Mouse (Mus musculus): ENCODE measurements at regions not wholly inside any gene's neighbourhood (a gene's known extent, or its start where the extent isn't known, plus 50 kb on each side); places are given as distances from the start of the nearest gene placed in this dataset.
"Not testable (repeated sequence)": the region's sequence is repeated elsewhere in the genome, so short reads cannot be mapped to it uniquely, and the experiment has no call there.

- Histone ChIP-seq H3K27ac (ENCODE audit: low read depth) (no peak overlapping the region), H3K9me3 (ENCODE audit: low read depth, low read length) (no peaks in the 10 kb centered on the region), H3K36me3 (ENCODE audit: insufficient read depth) (no peaks in the 10 kb centered on the region), H3K4me2 (no peak overlapping the region), H3K4me1 (ENCODE audit: insufficient read depth) (no peaks in the 10 kb centered on the region), H3K27me3 (ENCODE audit: insufficient read depth, low read length) (no peaks in the 10 kb centered on the region), H3K4me3 (ENCODE audit: low read depth, low read length) (no peak overlapping the region), H3K9ac (no peak overlapping the region)
- ATAC-seq (ENCODE audit: insufficient read depth) (no peak), DNase-seq (no peak)
- TF ChIP-seq CTCF (IDR thresholded peaks at IDR 0.05; ENCODE audit: low read depth): no peak
- WGBS: 52% methylated on average over 3 of the region's 3 CpGs
Observed at GRCm38 (mm10) chr7:138719115-138719514, 126.8 kb upstream of the Ppp2r2d start.

- no peak overlapping the region for H3K27ac ChIP-seq (ENCODE audit: low read depth)
- no peaks in the 10 kb centered on the region for H3K27me3 ChIP-seq (ENCODE audit: insufficient read depth, low read length)
- H3K9ac ChIP-seq: no peak overlapping the region
- ATAC-seq (ENCODE audit: insufficient read depth) (no peak), DNase-seq (no peak)
- WGBS: 85% methylated on average over 1 of the region's 1 CpGs
- H3K4me1 ChIP-seq (ENCODE audit: insufficient read depth): no peaks in the 10 kb centered on the region
- H3K4me2 ChIP-seq: no peak overlapping the region
- H3K36me3 ChIP-seq (ENCODE audit: insufficient read depth): no peaks in the 10 kb centered on the region
- TF ChIP-seq CTCF (IDR thresholded peaks at IDR 0.05; ENCODE audit: low read depth): no peak
- H3K9me3 ChIP-seq (ENCODE audit: low read depth, low read length): no peaks in the 10 kb centered on the region
- H3K4me3 ChIP-seq (ENCODE audit: low read depth, low read length): no peak overlapping the region
Observed at GRCm38 (mm10) chr7:138714731-138715130, 131.1 kb upstream of the Ppp2r2d start.

- TF ChIP-seq CTCF (IDR thresholded peaks at IDR 0.05; ENCODE audit: low read depth): no peak
- no peaks in the 10 kb centered on the region for H3K36me3 ChIP-seq (ENCODE audit: insufficient read depth)
- H3K4me3 ChIP-seq (ENCODE audit: low read depth, low read length): no peak overlapping the region
- H3K9ac ChIP-seq: no peak overlapping the region
- no peaks in the 10 kb centered on the region for H3K9me3 ChIP-seq (ENCODE audit: low read depth, low read length)
- H3K27ac ChIP-seq (ENCODE audit: low read depth): no peak overlapping the region
- WGBS: 69% methylated on average over 6 of the region's 6 CpGs
- H3K4me1 ChIP-seq (ENCODE audit: insufficient read depth): no peaks in the 10 kb centered on the region
- H3K4me2 ChIP-seq: no peak overlapping the region
- ATAC-seq (ENCODE audit: insufficient read depth) (no peak), DNase-seq (no peak)
- H3K27me3 ChIP-seq (ENCODE audit: insufficient read depth, low read length): no peaks in the 10 kb centered on the region
Observed at GRCm38 (mm10) chr7:138708373-138708772, 137.5 kb upstream of the Ppp2r2d start.

- not testable (repeated sequence) for H3K9me3 ChIP-seq (ENCODE audit: low read depth, low read length); H3K4me3 ChIP-seq (ENCODE audit: low read depth, low read length); H3K9ac ChIP-seq
Observed at GRCm38 (mm10) chr7:138699599-138699998, 146.3 kb upstream of the Ppp2r2d start.

GRCm38 (mm10) chr7:138682161-138682560, 163.7 kb upstream of the Ppp2r2d start:
- Histone ChIP-seq H3K4me2 (no peak overlapping the region), H3K36me3 (ENCODE audit: insufficient read depth) (no peaks in the 10 kb centered on the region), H3K27me3 (ENCODE audit: insufficient read depth, low read length) (no peaks in the 10 kb centered on the region), H3K9ac (no peak overlapping the region), H3K4me1 (ENCODE audit: insufficient read depth) (no peaks in the 10 kb centered on the region), H3K9me3 (ENCODE audit: low read depth, low read length) (no peaks in the 10 kb centered on the region), H3K4me3 (ENCODE audit: low read depth, low read length) (no peak overlapping the region), H3K27ac (ENCODE audit: low read depth) (no peak overlapping the region)
- no peak for ATAC-seq (ENCODE audit: insufficient read depth)
- no peak for TF ChIP-seq CTCF (IDR thresholded peaks at IDR 0.05; ENCODE audit: low read depth)
- DNase-seq: no peak
- WGBS: 45% methylated on average over 7 of the region's 7 CpGs

More at GRCm38 (mm10) chr7:138699599-138699998, 146.3 kb upstream of the Ppp2r2d start:
- 43% methylated on average over 1 of the region's 1 CpGs for WGBS
- not testable (repeated sequence) for ATAC-seq (ENCODE audit: insufficient read depth); H3K36me3 ChIP-seq (ENCODE audit: insufficient read depth); DNase-seq; H3K27ac ChIP-seq (ENCODE audit: low read depth); H3K27me3 ChIP-seq (ENCODE audit: insufficient read depth, low read length); H3K4me2 ChIP-seq; H3K4me1 ChIP-seq (ENCODE audit: insufficient read depth)

GRCm38 (mm10) chr7:138680530-138680929, 165.3 kb upstream of the Ppp2r2d start:
- H3K9me3 ChIP-seq (ENCODE audit: low read depth, low read length): no peaks in the 10 kb centered on the region
- no peak overlapping the region for H3K9ac ChIP-seq
- H3K4me1 ChIP-seq (ENCODE audit: insufficient read depth): no peaks in the 10 kb centered on the region
- no peak overlapping the region for H3K27ac ChIP-seq (ENCODE audit: low read depth)
- 71% methylated on average over 5 of the region's 5 CpGs for WGBS
- DNase-seq: no peak
- H3K36me3 ChIP-seq (ENCODE audit: insufficient read depth): no peaks in the 10 kb centered on the region
- H3K4me3 ChIP-seq (ENCODE audit: low read depth, low read length): no peak overlapping the region
- no peak for ATAC-seq (ENCODE audit: insufficient read depth)
- TF ChIP-seq CTCF (IDR thresholded peaks at IDR 0.05; ENCODE audit: low read depth): no peak
- H3K27me3 ChIP-seq (ENCODE audit: insufficient read depth, low read length): no peaks in the 10 kb centered on the region
- H3K4me2 ChIP-seq: no peak overlapping the region

- H3K4me2 ChIP-seq: no peak overlapping the region
- no peaks in the 10 kb centered on the region for H3K9me3 ChIP-seq (ENCODE audit: low read depth, low read length)
- no peak for TF ChIP-seq CTCF (IDR thresholded peaks at IDR 0.05; ENCODE audit: low read depth)
- no peak overlapping the region for H3K9ac ChIP-seq
- H3K27ac ChIP-seq (ENCODE audit: low read depth): no peak overlapping the region
- no peak overlapping the region for H3K4me3 ChIP-seq (ENCODE audit: low read depth, low read length)
- ATAC-seq (ENCODE audit: insufficient read depth) (no peak), DNase-seq (no peak)
- WGBS: 77% methylated on average over 2 of the region's 2 CpGs
- H3K27me3 ChIP-seq (ENCODE audit: insufficient read depth, low read length): no peaks in the 10 kb centered on the region
- H3K36me3 ChIP-seq (ENCODE audit: insufficient read depth): no peaks in the 10 kb centered on the region
- H3K4me1 ChIP-seq (ENCODE audit: insufficient read depth): no peaks in the 10 kb centered on the region
Observed at GRCm38 (mm10) chr7:138679575-138679974, 166.3 kb upstream of the Ppp2r2d start.

- no peaks in the 10 kb centered on the region for H3K9me3 ChIP-seq (ENCODE audit: low read depth, low read length)
- H3K4me3 ChIP-seq (ENCODE audit: low read depth, low read length): no peak overlapping the region
- no peaks in the 10 kb centered on the region for H3K27me3 ChIP-seq (ENCODE audit: insufficient read depth, low read length)
- H3K36me3 ChIP-seq (ENCODE audit: insufficient read depth): no peaks in the 10 kb centered on the region
- no peak overlapping the region for H3K9ac ChIP-seq
- DNase-seq: no peak
- no peak overlapping the region for H3K27ac ChIP-seq (ENCODE audit: low read depth)
- H3K4me1 ChIP-seq (ENCODE audit: insufficient read depth): no peaks in the 10 kb centered on the region
- no peak for TF ChIP-seq CTCF (IDR thresholded peaks at IDR 0.05; ENCODE audit: low read depth)
- WGBS: 55% methylated on average over 1 of the region's 1 CpGs
- no peak overlapping the region for H3K4me2 ChIP-seq
- no peak for ATAC-seq (ENCODE audit: insufficient read depth)
Observed at GRCm38 (mm10) chr7:138672959-138673358, 172.9 kb upstream of the Ppp2r2d start.

All from lung, embryonic 14.5 days (tissue).